Mouse (Mus musculus) G1E (cell line): ENCODE results near the gene Vasn. TPM values are rescaled to one million over a fixed set of nuclear protein-coding genes. Genes with fewer than 3 reads are reported as not detected.

ENCODE experiments used
- ATAC-seq: 2 replicates; pipeline ENCODE4 v1.8.0; 2016; ENCODE audit warnings: mild to moderate bottlenecking; ENCODE audit not compliant: insufficient number of reproducible peaks, poor library complexity, low FRiP score, severe bottlenecking; ENCODE audit errors: extremely low read depth
- DNase-seq: peaks from one replicate; pipeline ENCODE4 v3.0.0; 2012; ENCODE audit warnings: low spot score
- H3K27me3 ChIP-seq: 2 replicates; pipeline ENCODE4 v1.6.1; 2012; ENCODE audit warnings: mild to moderate bottlenecking, low read length, inconsistent platforms; ENCODE audit not compliant: insufficient read depth
- H3K36me3 ChIP-seq: replicated peaks from 2 replicates; pipeline ENCODE3; 2012; ENCODE audit warnings: mild to moderate bottlenecking, inconsistent platforms
- H3K4me1 ChIP-seq: 2 replicates; pipeline ENCODE4 v1.6.1; 2012; ENCODE audit warnings: low read depth, low read length, inconsistent platforms, mixed read lengths; ENCODE audit not compliant: insufficient read depth
- H3K4me3 ChIP-seq: 2 replicates; pipeline ENCODE4 v1.5.1; 2012; ENCODE audit warnings: low read depth, mild to moderate bottlenecking, inconsistent platforms, low read length, moderate library complexity, mixed read lengths
- H3K9me3 ChIP-seq: replicated peaks from 2 replicates; pipeline ENCODE4 v1.6.1; 2012; ENCODE audit warnings: inconsistent platforms
- CTCF ChIP-seq: IDR thresholded peaks from 2 replicates; pipeline ENCODE4 v1.5.1; 2012; ENCODE audit warnings: low read depth, low read length, inconsistent platforms, mixed read lengths
- GATA1 ChIP-seq: IDR thresholded peaks from 2 replicates; pipeline ENCODE4 v1.6.1; 2012; ENCODE audit warnings: borderline replicate concordance, low read length, inconsistent platforms, mixed read lengths
- GATA2 ChIP-seq: IDR thresholded peaks from 2 replicates; pipeline ENCODE4 v1.6.1; 2012; ENCODE audit warnings: low read depth, low read length, inconsistent platforms, borderline replicate concordance
- POLR2AphosphoS5 ChIP-seq: IDR thresholded peaks from 2 replicates; pipeline ENCODE4 v1.6.1; 2012; ENCODE audit warnings: low read depth, low read length, inconsistent platforms; ENCODE audit not compliant: insufficient replicate concordance
- TAL1 ChIP-seq: conservative IDR thresholded peaks from 2 replicates; pipeline ENCODE4 v1.6.1; 2012; ENCODE audit warnings: low read depth, low read length, inconsistent platforms, mixed read lengths
- polyA plus RNA-seq: library from polyadenylated mRNA; stranded (reverse); fragments of >175 nt; gene quantifications from 2 replicates; pipeline ENCODE4 v1.2.3, GENCODE M21; 2012
- total RNA-seq, 2 experiments: library from RNA; stranded (forward) in 1 of 2; stranded (reverse) in 1 of 2; fragments of 200-1000 nt in 1 of 2; fragments of >200 nt in 1 of 2; fragmentation: Nextera tagmentation in 1 of 2; gene quantifications; 2 replicates each; pipeline ENCODE4 v1.2.3; 2014 to 2017

The Vasn gene
- total and polyA plus RNA-seq, 3 experiments, result 0.03 to 0.30 (median 0.05) TPM

DNA sequence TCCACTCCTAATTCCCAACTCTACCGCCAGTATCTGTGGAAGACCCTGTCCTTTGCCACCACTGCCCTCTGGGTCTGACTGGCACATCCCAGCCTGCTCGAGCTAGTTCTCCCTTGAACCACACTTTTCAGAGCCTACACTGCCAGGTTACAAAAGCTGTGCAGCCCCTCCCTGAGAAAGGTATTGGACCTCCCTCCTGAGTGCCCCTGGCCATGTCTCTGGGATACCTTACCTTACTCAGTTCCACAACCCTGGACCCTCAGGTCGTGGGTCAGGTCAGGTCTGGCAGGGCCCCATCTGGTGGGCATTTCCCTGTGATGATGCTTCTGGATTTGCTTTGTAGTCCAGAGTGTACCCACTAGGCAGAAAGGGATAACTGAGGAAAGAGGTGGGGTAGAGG lies 40.1 kb upstream of the Vasn start:
- no peaks in the 10 kb centered on the region for H3K36me3 ChIP-seq
- no peak for TF ChIP-seq CTCF
- DNase-seq (no peak), ATAC-seq (no peak)
- H3K27me3 ChIP-seq, result peaks cover 89% of the 10 kb centered on the region
- peaks cover 24% of the 10 kb centered on the region for H3K4me1 ChIP-seq
- no peaks in the 10 kb centered on the region for H3K9me3 ChIP-seq
- no peak overlapping the region for H3K4me3 ChIP-seq

DNA sequence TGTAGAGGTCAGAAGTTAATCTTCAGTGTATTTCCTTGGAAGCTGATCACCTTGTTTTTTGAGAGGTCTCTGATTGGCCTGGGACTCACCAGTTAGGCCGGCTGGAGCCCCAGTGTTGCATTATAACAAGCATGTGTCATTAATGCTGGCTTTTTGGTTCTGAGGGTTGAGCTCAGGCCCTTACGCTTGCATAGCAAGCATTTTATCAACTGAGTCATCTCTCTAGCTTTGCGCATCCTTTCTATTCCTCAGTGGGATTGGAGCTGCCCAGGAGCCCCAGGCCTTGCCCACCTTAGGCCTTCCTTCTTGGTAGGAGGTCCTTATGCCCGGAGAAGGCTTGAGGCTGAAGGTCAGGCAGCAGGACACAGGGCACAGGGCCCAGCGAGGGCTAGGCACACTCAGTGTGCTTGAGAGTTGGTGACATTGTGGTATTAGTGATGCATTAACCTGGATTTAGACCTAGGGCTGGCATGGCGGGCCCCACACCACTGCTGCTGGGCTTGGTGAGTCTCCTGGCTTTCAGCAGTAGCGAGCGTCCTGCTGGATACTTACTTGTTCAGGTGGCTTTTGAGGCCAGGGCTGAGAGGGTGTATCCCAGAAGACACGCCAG lies 38.9 kb upstream of the Vasn start:
- DNase-seq (no peak), ATAC-seq (no peak)
- Histone ChIP-seq H3K9me3 (no peaks in the 10 kb centered on the region), H3K36me3 (no peaks in the 10 kb centered on the region), H3K4me1 (peaks cover 17% of the 10 kb centered on the region), H3K27me3 (peaks cover 89% of the 10 kb centered on the region), H3K4me3 (no peak overlapping the region)
- TF ChIP-seq GATA2 (no peak), GATA1 (no peak), CTCF (no peak), POLR2AphosphoS5 (no peak), TAL1 (no peak)

DNA sequence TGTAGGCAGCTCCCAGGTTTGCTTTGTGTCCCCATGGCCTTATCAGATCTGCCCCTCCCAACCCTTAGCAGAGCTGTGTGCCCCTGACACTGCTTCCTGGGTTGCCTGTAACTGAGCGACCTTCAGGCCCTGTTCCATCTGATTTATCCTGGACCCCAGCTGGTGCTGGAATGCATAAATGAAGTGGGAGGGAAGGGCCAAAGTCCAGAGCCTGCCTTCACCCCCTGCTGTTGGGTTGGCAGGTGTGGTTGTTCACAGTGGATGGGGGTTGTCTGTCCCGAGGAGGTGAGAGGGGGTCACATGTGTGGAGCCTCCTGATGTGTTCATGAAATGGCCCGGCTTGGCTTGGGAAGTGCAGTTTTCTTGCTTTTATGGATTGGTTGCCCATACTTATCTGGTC lies 37.6 kb upstream of the Vasn start:
- H3K27me3 ChIP-seq, result peaks cover 89% of the 10 kb centered on the region
- TF ChIP-seq GATA1, result no peak
- TF ChIP-seq POLR2AphosphoS5, result no peak
- TF ChIP-seq CTCF, result no peak
- no peak for TF ChIP-seq GATA2
- TF ChIP-seq TAL1, result no peak
- no peaks in the 10 kb centered on the region for H3K9me3 ChIP-seq
- ATAC-seq (no peak), DNase-seq (no peak)
- no peaks in the 10 kb centered on the region for H3K36me3 ChIP-seq
- no peak overlapping the region for H3K4me3 ChIP-seq
- H3K4me1 ChIP-seq, result peaks cover 15% of the 10 kb centered on the region

DNA sequence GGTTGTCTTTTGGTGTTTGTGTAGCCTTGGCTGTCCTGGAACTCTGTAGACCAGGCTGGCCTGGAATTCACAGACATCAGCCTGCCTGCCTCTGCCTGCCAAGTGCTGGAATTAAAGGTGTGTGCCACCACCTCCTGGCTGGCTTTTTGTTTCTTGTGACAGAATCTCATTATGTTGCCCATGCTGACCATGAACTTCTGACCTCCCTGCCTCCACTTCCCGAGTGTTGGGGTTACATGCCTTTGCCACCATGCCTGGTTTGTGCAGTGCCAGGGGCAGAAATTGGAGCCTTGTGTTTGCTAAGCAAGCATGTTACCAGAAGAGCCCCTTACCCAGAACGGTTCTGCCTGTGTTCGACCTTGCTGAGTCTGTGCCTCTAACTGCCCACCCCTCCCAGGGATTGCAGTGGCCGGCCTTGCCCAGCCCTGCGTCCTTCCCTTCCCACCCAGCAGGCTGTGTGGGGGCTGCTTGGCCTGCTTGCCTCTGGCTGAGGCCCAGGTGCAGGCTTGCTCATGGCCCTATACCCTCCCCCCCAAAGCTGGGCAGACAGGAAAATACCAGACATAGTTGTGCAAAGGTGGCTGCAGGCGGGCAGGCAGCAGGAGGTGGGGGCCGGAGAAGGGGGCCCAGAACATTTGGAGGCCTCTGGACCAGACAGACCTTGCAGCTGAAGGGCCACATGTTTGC lies 36.8 kb upstream of the Vasn start:
- Histone ChIP-seq H3K4me3 (no peak overlapping the region), H3K4me1 (peaks cover 20% of the 10 kb centered on the region), H3K9me3 (no peaks in the 10 kb centered on the region), H3K36me3 (no peaks in the 10 kb centered on the region), H3K27me3 (peaks cover 85% of the 10 kb centered on the region)
- no peak for DNase-seq
- TF ChIP-seq CTCF (no peak), TAL1 (no peak), POLR2AphosphoS5 (no peak), GATA1 (no peak), GATA2 (no peak)
- ATAC-seq, result no peak

DNA sequence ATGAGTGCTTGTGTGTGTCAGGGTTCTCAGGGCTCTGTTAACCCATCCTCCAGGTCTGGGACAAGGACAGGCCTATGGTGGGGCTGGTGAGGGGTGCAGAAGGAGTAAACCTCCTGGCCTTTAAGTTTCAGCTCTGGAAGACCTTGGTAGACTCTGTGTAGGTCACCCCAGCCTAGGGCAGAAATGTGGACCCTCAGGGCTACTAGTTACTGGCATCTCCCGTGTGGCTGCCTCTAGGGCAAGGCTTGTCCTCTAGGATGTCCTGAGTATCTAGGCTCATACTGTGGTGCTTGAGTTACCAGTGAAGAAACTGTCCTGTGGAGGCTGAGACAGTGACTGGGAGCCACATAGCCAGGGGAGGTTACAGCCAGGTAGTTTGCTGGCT lies 36.3 kb upstream of the Vasn start:
- ATAC-seq (no peak), DNase-seq (no peak)
- Histone ChIP-seq H3K4me1 (peaks cover 23% of the 10 kb centered on the region), H3K4me3 (no peak overlapping the region), H3K36me3 (no peaks in the 10 kb centered on the region), H3K9me3 (no peaks in the 10 kb centered on the region), H3K27me3 (peaks cover 83% of the 10 kb centered on the region)
- TF ChIP-seq GATA2, result no peak
- TF ChIP-seq POLR2AphosphoS5, result no peak
- TF ChIP-seq GATA1, result no peak
- no peak for TF ChIP-seq TAL1
- TF ChIP-seq CTCF, result no peak

DNA sequence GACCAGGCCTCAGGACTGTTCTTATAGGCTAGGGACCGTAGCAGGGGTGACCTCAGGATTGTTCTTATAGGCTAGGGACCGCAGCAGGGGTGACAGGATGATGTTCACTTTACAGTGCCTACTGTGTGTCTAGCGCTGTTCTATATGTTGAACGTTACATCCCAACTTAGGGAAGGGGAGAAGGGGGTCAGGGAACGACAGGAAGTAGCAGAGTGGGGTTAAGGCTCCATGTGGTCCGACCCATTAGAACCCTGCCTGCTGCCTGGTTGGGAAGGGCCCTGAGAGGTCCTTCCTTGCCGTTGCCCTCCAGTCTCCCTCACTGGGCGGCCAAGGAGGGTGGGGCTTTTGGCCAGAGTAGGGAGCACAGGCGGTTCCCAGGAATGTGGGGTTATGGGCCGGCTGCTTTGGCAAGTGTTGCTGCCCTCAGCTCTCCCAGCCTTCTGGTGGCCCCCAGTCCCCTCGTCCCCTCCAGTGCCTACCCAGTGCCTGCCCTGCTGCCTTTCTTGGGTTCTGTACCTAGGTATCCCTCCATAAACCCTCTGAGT lies 35.4 kb upstream of the Vasn start:
- DNase-seq (no peak), ATAC-seq (no peak)
- Histone ChIP-seq H3K36me3 (no peaks in the 10 kb centered on the region), H3K4me1 (peaks cover 25% of the 10 kb centered on the region), H3K27me3 (peaks cover 82% of the 10 kb centered on the region), H3K9me3 (no peaks in the 10 kb centered on the region), H3K4me3 (no peak overlapping the region; the same call in 1 of the 2 replicates)
- TF ChIP-seq GATA2 (no peak), CTCF (no peak), GATA1 (no peak), POLR2AphosphoS5 (no peak), TAL1 (no peak)
